Mouse (Mus musculus): ENCODE results near the gene Mbd3. TPM values are rescaled to one million over a fixed set of nuclear protein-coding genes. Genes with fewer than 3 reads are reported as not detected.

Gene Mbd3
- polyA plus RNA-seq, 1 experiment from 2014 or later, result 140 TPM

- Histone ChIP-seq H3K9ac (no peak overlapping the region; the same call in 1 of the 2 replicates), H3K4me3 (no peak overlapping the region), H3K27ac (peak overlapping the region; percentile 71; the same call in 1 of the 2 replicates), H3K9me3 (replicated peaks) (no peaks in the 10 kb centered on the region), H3K27me3 (replicated peaks) (peaks cover 8% of the 10 kb centered on the region; the same call in 1 of the 2 replicates), H3K36me3 (peaks cover 41% of the 10 kb centered on the region), H3K4me2 (peak overlapping the region; percentile 94), H3K4me1 (peaks cover 61% of the 10 kb centered on the region)
- no peak for ATAC-seq
- 8% methylated on average over 2 of the region's 2 CpGs for WGBS (ENCODE audit: insufficient replicate concordance)
Observed at GRCm38 (mm10) chr10:80388731-80389130, 10.6 kb downstream of the Mbd3 start.

GRCm38 (mm10) chr10:80387522-80387959 lies 11.8 kb downstream of the Mbd3 start, which contains the start of gene Mex3d:
TSS of gene Mex3d (minus strand) at chr10:80387659.
- Histone ChIP-seq H3K36me3 (peaks cover 36% of the 10 kb centered on the region), H3K4me2 (peak within 1 kb of the TSS; percentile 94), H3K4me1 (peaks cover 59% of the 10 kb centered on the region), H3K4me3 (peak within 1 kb of the TSS; percentile 73), H3K27me3 (replicated peaks) (peaks cover 8% of the 10 kb centered on the region; the same call in 1 of the 2 replicates), H3K9ac (peak within 1 kb of the TSS; percentile 80), H3K27ac (peak within 1 kb of the TSS; percentile 71), H3K9me3 (replicated peaks) (no peaks in the 10 kb centered on the region)
- under 1% methylated on average over 34 of the region's 61 CpGs for WGBS (ENCODE audit: insufficient replicate concordance)
- ATAC-seq, result peak; percentile 40; the same call in 1 of the 2 replicates

DNA sequence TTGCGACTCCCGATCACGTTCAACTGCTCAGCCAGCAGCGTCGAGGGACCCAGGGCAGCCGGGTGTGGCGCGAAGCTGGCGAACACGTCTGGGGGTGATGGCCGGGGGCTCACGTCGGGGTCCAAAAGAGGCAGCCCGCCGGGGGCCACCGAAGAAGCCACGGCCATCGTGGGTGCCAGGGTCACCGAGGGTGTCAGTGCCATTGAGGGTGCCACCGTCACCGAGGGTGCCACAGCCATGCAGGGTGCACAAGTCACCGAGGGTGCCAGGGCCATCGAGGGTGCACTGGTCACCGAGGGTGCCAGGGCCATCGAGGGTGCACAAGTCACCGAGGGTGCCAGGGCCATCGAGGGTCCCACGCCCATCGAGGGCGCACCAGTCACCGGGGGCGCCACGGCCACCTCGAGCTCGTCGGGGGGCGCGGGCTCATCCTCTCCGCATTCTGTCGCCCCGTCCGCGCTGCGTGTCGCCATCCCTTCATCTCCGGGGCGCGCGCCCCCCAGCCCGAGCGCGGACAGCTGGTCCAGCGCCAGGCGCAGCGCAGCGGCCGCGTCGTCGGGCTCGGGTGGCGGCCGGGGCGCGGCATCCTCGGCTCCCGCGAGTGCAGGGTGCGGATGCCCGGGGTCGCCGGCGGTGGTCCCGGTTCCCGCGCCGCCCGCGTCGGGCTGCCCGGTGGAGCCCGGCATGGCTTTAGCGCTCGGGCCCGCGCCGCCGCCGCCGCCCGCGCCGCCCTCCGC lies 12.4 kb downstream of the Mbd3 start:
- no peak for ATAC-seq
- H3K4me1 ChIP-seq, result peaks cover 59% of the 10 kb centered on the region

DNA sequence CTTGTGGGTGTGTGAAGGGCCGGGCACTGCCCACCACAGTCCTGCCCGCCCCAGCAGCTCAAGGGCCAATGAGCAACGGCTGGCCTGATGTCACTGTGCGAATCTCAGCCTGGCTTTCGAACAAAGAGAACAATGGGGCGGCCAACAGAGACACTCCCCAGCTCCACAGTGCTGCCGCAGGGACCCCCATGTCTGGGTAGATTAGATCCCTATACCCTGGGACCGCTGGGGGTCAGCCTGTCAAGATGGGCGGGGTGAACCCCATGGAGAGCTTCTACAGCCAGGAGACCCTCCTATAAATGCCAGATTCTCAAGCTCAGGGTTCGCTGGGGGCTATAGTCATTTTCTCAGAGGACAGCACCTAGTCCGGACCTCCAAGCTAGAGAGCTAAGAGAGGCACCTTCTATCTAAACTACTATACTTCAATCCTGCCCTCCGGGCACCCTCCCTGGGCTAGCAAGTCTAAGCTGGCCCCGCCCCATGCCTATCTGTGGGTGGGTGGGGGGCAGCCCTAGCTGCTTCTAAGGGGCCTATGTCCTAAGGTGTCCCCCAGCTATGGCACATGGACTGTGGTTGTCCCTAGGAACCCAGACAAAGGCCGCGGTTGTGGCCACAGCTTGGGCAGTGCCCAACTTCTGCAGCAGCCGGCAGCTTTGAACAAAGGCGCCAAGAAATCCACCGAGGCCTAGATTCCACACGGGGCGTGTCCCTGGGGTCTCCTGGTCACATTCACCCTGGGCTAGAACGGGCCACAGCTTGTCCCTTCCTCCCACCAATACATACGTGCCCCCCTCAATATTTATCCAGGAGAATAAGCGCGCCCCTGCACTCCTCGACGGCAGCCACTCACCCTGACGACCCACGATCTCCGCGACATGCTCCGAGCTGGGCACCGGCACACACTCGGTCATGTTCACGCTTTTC lies 13.3 kb downstream of the Mbd3 start:
- Histone ChIP-seq H3K4me3 (peak overlapping the region; percentile 73), H3K4me2 (peak overlapping the region; percentile 94), H3K4me1 (peaks cover 59% of the 10 kb centered on the region), H3K9me3 (replicated peaks) (no peaks in the 10 kb centered on the region), H3K9ac (peak overlapping the region; percentile 80), H3K36me3 (peaks cover 36% of the 10 kb centered on the region), H3K27ac (peak overlapping the region; percentile 73), H3K27me3 (replicated peaks) (peaks cover 8% of the 10 kb centered on the region; the same call in 1 of the 2 replicates)
- 14% methylated on average over 34 of the region's 34 CpGs for WGBS (ENCODE audit: insufficient replicate concordance)
- no peak for ATAC-seq

More for the DNA sequence above, 12.4 kb downstream of the Mbd3 start:
- no peaks in the 10 kb centered on the region for H3K9me3 ChIP-seq (replicated peaks)
- H3K4me2 ChIP-seq, result peak overlapping the region; percentile 94
- peak overlapping the region; percentile 73 for H3K4me3 ChIP-seq
- H3K27me3 ChIP-seq (replicated peaks), result peaks cover 8% of the 10 kb centered on the region; the same call in 1 of the 2 replicates
- H3K36me3 ChIP-seq, result peaks cover 36% of the 10 kb centered on the region
- peak overlapping the region; percentile 80 for H3K9ac ChIP-seq
- WGBS (ENCODE audit: insufficient replicate concordance), result under 1% methylated on average over 91 of the region's 94 CpGs
- peak overlapping the region; percentile 65 for H3K27ac ChIP-seq

DNA sequence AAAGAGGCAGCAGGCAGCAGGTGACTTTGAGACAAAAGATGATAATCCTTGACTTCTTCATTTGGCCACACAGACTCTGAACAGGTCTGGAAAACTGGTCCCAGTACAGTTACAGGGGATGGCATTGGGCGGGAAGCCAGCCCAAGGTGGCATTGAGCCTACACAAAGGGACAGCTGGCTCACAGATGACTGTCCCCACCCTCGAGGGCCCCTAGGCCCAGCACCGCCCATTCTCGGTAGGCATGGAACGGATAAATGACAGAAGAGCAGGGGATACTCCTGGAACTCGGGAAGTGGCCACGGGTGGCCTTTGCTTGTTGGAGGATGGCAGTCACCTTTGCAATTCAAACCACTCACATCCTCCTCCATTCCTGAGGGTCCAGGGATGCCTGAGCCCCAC lies 14.0 kb downstream of the Mbd3 start:
- H3K27ac ChIP-seq, result peak overlapping the region; percentile 73
- H3K36me3 ChIP-seq, result peaks cover 34% of the 10 kb centered on the region
- H3K4me3 ChIP-seq, result peak overlapping the region; percentile 73
- no peaks in the 10 kb centered on the region for H3K9me3 ChIP-seq (replicated peaks)
- 37% methylated on average over 7 of the region's 7 CpGs for WGBS (ENCODE audit: insufficient replicate concordance)
- peaks cover 8% of the 10 kb centered on the region; the same call in 1 of the 2 replicates for H3K27me3 ChIP-seq (replicated peaks)
- no peak for ATAC-seq
- H3K4me1 ChIP-seq, result peaks cover 59% of the 10 kb centered on the region
- peak overlapping the region; percentile 80 for H3K9ac ChIP-seq
- H3K4me2 ChIP-seq, result peak overlapping the region; percentile 94

DNA sequence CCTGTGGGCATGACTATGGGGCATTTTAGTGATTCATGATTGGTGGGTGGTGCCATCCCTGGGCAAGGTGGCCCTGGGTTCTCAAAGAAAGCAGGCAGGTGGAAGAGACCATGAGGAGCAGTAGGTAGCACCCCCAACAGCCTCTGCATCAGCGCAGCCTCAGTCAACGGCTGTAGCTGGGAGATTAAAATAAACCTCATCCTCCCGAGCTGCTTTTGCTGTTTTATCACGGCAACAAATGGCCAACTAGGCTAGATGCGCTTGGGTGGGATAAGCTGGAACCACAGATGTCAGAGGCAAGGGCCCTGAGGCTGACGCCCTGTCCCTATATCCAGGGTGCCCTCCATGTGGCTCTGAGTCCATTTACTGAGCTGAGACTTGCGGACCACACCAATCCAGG lies 14.6 kb downstream of the Mbd3 start:
- Histone ChIP-seq H3K4me3 (peak overlapping the region; percentile 73; the same call in 1 of the 2 replicates), H3K9ac (peak overlapping the region; percentile 80; the same call in 1 of the 2 replicates), H3K4me1 (peaks cover 59% of the 10 kb centered on the region), H3K27ac (peak overlapping the region; percentile 73), H3K4me2 (peak overlapping the region; percentile 94), H3K36me3 (peaks cover 33% of the 10 kb centered on the region), H3K27me3 (replicated peaks) (peaks cover 8% of the 10 kb centered on the region; the same call in 1 of the 2 replicates), H3K9me3 (replicated peaks) (no peaks in the 10 kb centered on the region)
- WGBS (ENCODE audit: insufficient replicate concordance), result 30% methylated on average over 7 of the region's 7 CpGs
- peak; percentile 68 for ATAC-seq

GRCm38 (mm10) chr10:80384115-80384639 lies 15.2 kb downstream of the Mbd3 start:
- Histone ChIP-seq H3K4me2 (peak overlapping the region; percentile 94), H3K36me3 (peaks cover 34% of the 10 kb centered on the region), H3K4me1 (peaks cover 57% of the 10 kb centered on the region), H3K27me3 (replicated peaks) (peaks cover 8% of the 10 kb centered on the region; the same call in 1 of the 2 replicates), H3K4me3 (peak overlapping the region; percentile 73; the same call in 1 of the 2 replicates), H3K27ac (peak overlapping the region; percentile 73), H3K9me3 (replicated peaks) (no peaks in the 10 kb centered on the region), H3K9ac (peak overlapping the region; percentile 80)
- WGBS (ENCODE audit: insufficient replicate concordance), result 75% methylated on average over 4 of the region's 4 CpGs
- ATAC-seq, result 0 out of 2 replicates have a peak, but pooled peaks have one; percentile 5

DNA sequence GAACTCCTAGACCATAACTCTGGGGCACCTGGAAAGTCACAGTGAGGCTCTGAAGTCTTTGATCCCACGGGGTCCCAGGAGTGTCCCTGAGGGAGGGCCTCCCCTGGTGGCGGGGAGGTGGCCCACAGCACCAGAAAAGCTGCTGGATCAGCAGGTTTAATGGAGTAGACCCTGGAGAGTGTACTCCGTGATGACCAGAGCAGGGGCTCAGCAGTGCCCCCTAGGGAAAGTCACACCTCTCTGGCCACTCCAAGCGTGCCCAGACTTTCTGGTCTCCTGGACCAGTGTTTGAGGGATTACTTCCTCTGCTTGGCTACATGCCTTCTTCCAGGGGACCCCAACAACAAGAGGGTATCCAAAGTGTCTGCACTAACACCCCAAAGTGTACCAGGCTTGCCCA lies 15.9 kb downstream of the Mbd3 start:
- no peaks in the 10 kb centered on the region for H3K9me3 ChIP-seq (replicated peaks)
- 69% methylated on average over 4 of the region's 4 CpGs for WGBS (ENCODE audit: insufficient replicate concordance)
- peak overlapping the region; percentile 73; the same call in 1 of the 2 replicates for H3K27ac ChIP-seq
- no peak overlapping the region for H3K4me2 ChIP-seq
- no peak for ATAC-seq
- peaks cover 50% of the 10 kb centered on the region for H3K4me1 ChIP-seq
- peaks cover 8% of the 10 kb centered on the region; the same call in 1 of the 2 replicates for H3K27me3 ChIP-seq (replicated peaks)
- 0 out of 2 replicates have a peak overlapping the region, but pooled peaks have one; percentile 80 for H3K9ac ChIP-seq
- peaks cover 34% of the 10 kb centered on the region for H3K36me3 ChIP-seq
- H3K4me3 ChIP-seq, result no peak overlapping the region

DNA sequence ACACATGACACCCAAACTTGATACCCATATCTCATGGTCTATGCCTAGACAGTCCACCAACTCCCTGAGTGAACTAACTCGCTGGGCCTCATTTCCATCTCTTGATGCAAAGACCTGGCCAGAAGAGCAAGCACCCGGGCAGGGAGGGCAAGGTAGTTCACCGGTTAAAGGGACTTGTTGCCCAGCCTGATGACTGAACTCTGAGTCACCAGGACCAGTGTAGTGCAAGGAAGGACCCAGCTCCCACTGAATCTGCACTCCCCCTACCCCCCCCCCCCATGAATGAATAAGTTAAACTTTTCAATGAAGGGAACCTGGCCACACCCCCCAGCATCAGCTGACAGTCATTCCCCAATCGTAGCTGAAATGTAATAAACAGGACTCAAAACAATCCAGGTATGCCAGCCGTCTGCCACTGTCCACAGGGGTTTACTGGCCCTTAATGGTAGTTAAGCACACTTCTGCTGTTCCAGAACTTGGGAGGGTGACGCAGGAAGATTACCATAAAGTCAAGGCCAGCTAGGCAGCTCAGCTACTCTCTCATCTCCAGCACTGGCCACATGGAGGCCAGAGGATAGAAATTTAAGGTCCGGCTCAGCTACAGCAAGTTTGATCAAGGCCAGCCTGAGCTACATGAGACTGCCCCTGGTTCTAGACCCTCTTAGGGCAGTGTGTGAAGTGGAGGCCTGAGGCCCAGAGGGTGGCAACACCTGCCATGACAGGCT lies 16.5 kb downstream of the Mbd3 start:
- ATAC-seq, result no peak

DNA sequence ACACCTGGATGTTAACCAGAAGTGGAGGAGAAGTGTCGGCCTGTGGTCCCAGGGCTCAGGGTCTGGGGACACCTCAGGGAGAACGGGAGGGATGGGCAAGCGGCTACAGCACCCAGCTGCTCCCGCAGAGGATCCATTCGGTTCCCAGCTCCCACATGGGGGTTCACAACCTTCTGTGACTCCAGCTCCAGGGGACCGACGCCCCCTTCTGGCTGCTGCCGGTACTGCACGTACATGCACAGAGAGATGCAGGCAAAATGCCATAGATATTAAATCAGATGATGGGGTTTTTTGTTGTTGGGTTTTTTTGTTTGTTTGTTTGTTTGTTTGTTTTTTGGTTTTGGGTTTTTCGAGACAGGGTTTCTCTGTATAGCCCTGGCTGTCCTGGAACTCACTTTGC lies 21.6 kb downstream of the Mbd3 start:
- Histone ChIP-seq H3K36me3 (peaks cover 28% of the 10 kb centered on the region), H3K9ac (no peak overlapping the region), H3K4me2 (no peak overlapping the region), H3K4me1 (no peaks in the 10 kb centered on the region), H3K27me3 (replicated peaks) (peaks cover 13% of the 10 kb centered on the region), H3K4me3 (no peak overlapping the region), H3K9me3 (replicated peaks) (0 out of 2 replicates have a peak, but pooled peaks cover 3% of the 10 kb centered on the region), H3K27ac (no peak overlapping the region)
- no peak for ATAC-seq
- WGBS (ENCODE audit: insufficient replicate concordance), result 44% methylated on average over 10 of the region's 10 CpGs

More for the DNA sequence above, 16.5 kb downstream of the Mbd3 start:
- H3K27me3 ChIP-seq (replicated peaks), result peaks cover 8% of the 10 kb centered on the region; the same call in 1 of the 2 replicates
- H3K36me3 ChIP-seq, result peaks cover 34% of the 10 kb centered on the region
- H3K4me3 ChIP-seq, result no peak overlapping the region
- peaks cover 44% of the 10 kb centered on the region for H3K4me1 ChIP-seq
- H3K4me2 ChIP-seq, result no peak overlapping the region
- 86% methylated on average over 7 of the region's 7 CpGs for WGBS (ENCODE audit: insufficient replicate concordance)
- H3K27ac ChIP-seq, result no peak overlapping the region
- H3K9me3 ChIP-seq (replicated peaks), result no peaks in the 10 kb centered on the region
- no peak overlapping the region for H3K9ac ChIP-seq

All from liver, embryonic 12.5 days (tissue).